Mouse (Mus musculus): ENCODE results near the gene Rpa1. TPM values are rescaled to one million over a fixed set of nuclear protein-coding genes. Genes with fewer than 3 reads are reported as not detected.
"Not testable (repeated sequence)": the region's sequence is repeated elsewhere in the genome, so short reads cannot be mapped to it uniquely, and the experiment has no call there.

Rpa1 gene
- total and polyA plus RNA-seq, 3 experiments = 230 to 357 (median 287) TPM

DNA sequence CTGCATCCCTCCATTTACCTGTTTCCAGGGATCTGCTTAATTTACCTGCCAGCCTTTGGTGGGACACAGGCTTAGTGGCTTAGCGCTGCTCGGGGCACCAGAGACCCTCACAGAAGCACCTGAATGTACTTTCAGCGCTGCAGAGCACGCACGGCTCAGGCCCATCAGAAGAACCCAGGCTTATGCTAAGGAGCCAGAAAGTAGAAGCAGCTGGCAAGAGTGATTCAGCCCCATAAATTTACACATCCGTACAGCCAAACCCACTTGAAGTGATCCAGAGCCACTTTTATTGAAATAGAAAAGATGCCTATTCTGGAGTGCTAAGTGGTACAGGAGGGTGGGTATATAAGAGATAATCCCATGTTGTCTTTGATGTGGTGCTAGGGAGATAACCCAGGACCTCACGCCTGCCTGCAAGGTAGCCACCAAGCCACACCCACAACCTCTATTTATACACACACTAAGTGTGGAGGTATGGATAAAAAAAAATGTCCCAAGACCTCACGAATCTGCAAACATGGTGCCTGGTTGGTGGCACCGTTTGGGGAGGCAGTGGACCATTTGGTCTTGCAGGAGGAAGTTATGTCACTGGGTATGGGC is 51.6 kb downstream of the Rpa1 start:
- peaks cover 0 to 21% of the 10 kb centered on the region in 2 experiments; a peak in 2 of 4 replicates for H3K4me1 ChIP-seq (ENCODE audit: control insufficient read depth in 1 of 2, insufficient read depth in 2 of 2)
- peaks cover 19 to 32% of the 10 kb centered on the region in 2 experiments for H3K36me3 ChIP-seq (replicated peaks in 1 of 2; ENCODE audit: control insufficient read depth in 1 of 2, insufficient read depth in 1 of 2, low read length in 1 of 2)
- dilution Hi-C loops (cut with MboI; ENCODE audit: extremely low pct_ligation_motif_present, extremely low pct_unique_long_range_greater_than_20kb, low sequenced_read_pairs) (no loop called here), in situ Hi-C loops (cut with MboI; ENCODE audit: low pct_ligation_motif_present, low pct_unique_long_range_greater_than_20kb, low sequenced_read_pairs) (loop anchor here (25.0 kb wide), 1 partner anchor 309 kb away; no protein-coding TSS in a partner anchor)
- H3K27me3 ChIP-seq (replicated peaks) = peaks cover 3% of the 10 kb centered on the region
- TF ChIP-seq MXI1 (IDR thresholded peaks at IDR 0.05; ENCODE audit: low read depth, low read length) (no peak), HCFC1 (IDR thresholded peaks at IDR 0.05; ENCODE audit: low read depth, low read length) (no peak), TBP (conservative IDR thresholded peaks at IDR 0.05; ENCODE audit: low read depth, low read length) (no peak), GABPA (IDR thresholded peaks at IDR 0.05; ENCODE audit: insufficient replicate concordance, low read depth, low read length) (no peak), USF1 (IDR thresholded peaks at IDR 0.05; ENCODE audit: low read depth, low read length) (no peak), MEF2A (IDR thresholded peaks at IDR 0.05; ENCODE audit: borderline replicate concordance, low read depth, low read length) (no peak), ZMIZ1 (IDR thresholded peaks at IDR 0.05; ENCODE audit: low read depth, low read length) (no peak), CHD1 (IDR thresholded peaks at IDR 0.05; ENCODE audit: low read depth, low read length) (no peak), USF2 (conservative IDR thresholded peaks at IDR 0.05; ENCODE audit: low read depth, low read length) (no peak), NELFE (IDR thresholded peaks at IDR 0.05; ENCODE audit: low read depth, low read length) (no peak), BHLHE40 (IDR thresholded peaks at IDR 0.05; ENCODE audit: low read depth, low read length) (no peak), ZC3H11A (IDR thresholded peaks at IDR 0.05; ENCODE audit: low read depth, low read length) (no peak), SMC3 (IDR thresholded peaks at IDR 0.05; ENCODE audit: low read depth, low read length) (no peak), MAFK (IDR thresholded peaks at IDR 0.05; ENCODE audit: insufficient replicate concordance, low read length) (no peak), ELF1 (IDR thresholded peaks at IDR 0.05; ENCODE audit: low read depth, low read length) (no peak), EP300 (IDR thresholded peaks at IDR 0.05; ENCODE audit: low read length) (no peak), RAD21 (IDR thresholded peaks at IDR 0.05; ENCODE audit: low read depth, low read length) (no peak)
- no peak overlapping the region for H3K27ac ChIP-seq (ENCODE audit: insufficient read depth, low read depth)
- no peak overlapping the region for H3K4me2 ChIP-seq (ENCODE audit: insufficient read depth, low read depth, poor library complexity, severe bottlenecking)
- H3K9me3 ChIP-seq (replicated peaks; ENCODE audit: low read length) = no peaks in the 10 kb centered on the region
- no peak for DNase-seq (ENCODE audit: extremely low read depth)
- no peak overlapping the region for H3K9ac ChIP-seq (ENCODE audit: insufficient read depth, low read depth)
- no peak overlapping the region for H3K4me3 ChIP-seq (replicated peaks in 1 of 3; ENCODE audit: low read depth in 2 of 3, low read length in 2 of 3, poor library complexity in 1 of 3)
- H3K79me2 ChIP-seq (replicated peaks; ENCODE audit: control insufficient read depth, extremely low read depth, insufficient read depth, poor library complexity, severe bottlenecking) = no peaks in the 10 kb centered on the region

GRCm38 (mm10) chr11:75295534-75295933 is 52.6 kb downstream of the Rpa1 start:
- H3K9me3 ChIP-seq (replicated peaks; ENCODE audit: low read length); DNase-seq (ENCODE audit: extremely low read depth); dilution Hi-C loops (cut with MboI; ENCODE audit: extremely low pct_ligation_motif_present, extremely low pct_unique_long_range_greater_than_20kb, low sequenced_read_pairs): not testable (repeated sequence)

More at GRCm38 (mm10) chr11:75295534-75295933, 52.6 kb downstream of the Rpa1 start:
- peaks cover 0 to 13% of the 10 kb centered on the region in 2 experiments; a peak in 2 of 4 replicates for H3K4me1 ChIP-seq (ENCODE audit: control insufficient read depth in 1 of 2, insufficient read depth in 2 of 2)
- peak; percentile 60 for TF ChIP-seq ZNF384 (IDR thresholded peaks at IDR 0.05; ENCODE audit: low read depth, low read length)
- H3K4me3 ChIP-seq (replicated peaks in 1 of 3; ENCODE audit: low read depth in 2 of 3, low read length in 2 of 3, poor library complexity in 1 of 3); H3K27ac ChIP-seq (ENCODE audit: insufficient read depth, low read depth); H3K4me2 ChIP-seq (ENCODE audit: insufficient read depth, low read depth, poor library complexity, severe bottlenecking); H3K79me2 ChIP-seq (replicated peaks; ENCODE audit: control insufficient read depth, extremely low read depth, insufficient read depth, poor library complexity, severe bottlenecking); H3K9ac ChIP-seq (ENCODE audit: insufficient read depth, low read depth); H3K27me3 ChIP-seq (replicated peaks): not testable (repeated sequence)
- H3K36me3 ChIP-seq (replicated peaks in 1 of 2; ENCODE audit: control insufficient read depth in 1 of 2, insufficient read depth in 1 of 2, low read length in 1 of 2) = peaks cover 10 to 22% of the 10 kb centered on the region in 2 experiments
- in situ Hi-C loops (cut with MboI; ENCODE audit: low pct_ligation_motif_present, low pct_unique_long_range_greater_than_20kb, low sequenced_read_pairs) = loop anchor here (25.0 kb wide), 1 partner anchor 308 kb away; no protein-coding TSS in a partner anchor
